Mouse (Mus musculus) right cerebral cortex, postnatal 10 days (tissue): ENCODE measurements at regions not wholly inside any gene's neighbourhood (a gene's known extent, or its start where the extent isn't known, plus 50 kb on each side); places are given as distances from the start of the nearest gene placed in this dataset.
A peak's percentile ranks its signal among the peaks of the same experiment; 100 is the strongest.

ENCODE experiments used
- DNase-seq, 2 experiments: peaks; one replicate each; pipeline ENCODE4 v3.0.0; 2021; ENCODE audit warnings: low spot score in 2 of 2

DNA sequence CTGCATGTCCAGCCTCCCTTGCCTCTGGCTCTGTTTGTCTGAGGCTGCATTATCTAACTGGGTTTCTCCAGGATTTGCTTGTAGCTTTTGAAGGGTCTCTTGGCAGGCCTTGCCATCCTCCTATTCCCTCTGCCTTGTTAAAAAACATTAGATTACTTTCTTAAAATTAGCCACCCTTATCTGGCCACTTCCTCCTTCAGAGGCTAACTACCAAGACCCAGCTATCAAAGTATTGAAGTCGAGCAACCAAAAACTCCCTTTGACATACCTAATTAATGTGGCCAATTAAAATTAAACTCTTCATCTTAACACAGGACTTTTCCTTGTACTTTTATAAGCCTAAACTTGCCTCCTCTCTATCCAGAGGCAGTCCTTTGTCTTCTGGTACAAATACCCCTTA, 66.3 kb upstream of the Kif2a start:
- DNase-seq, result no peak

DNA sequence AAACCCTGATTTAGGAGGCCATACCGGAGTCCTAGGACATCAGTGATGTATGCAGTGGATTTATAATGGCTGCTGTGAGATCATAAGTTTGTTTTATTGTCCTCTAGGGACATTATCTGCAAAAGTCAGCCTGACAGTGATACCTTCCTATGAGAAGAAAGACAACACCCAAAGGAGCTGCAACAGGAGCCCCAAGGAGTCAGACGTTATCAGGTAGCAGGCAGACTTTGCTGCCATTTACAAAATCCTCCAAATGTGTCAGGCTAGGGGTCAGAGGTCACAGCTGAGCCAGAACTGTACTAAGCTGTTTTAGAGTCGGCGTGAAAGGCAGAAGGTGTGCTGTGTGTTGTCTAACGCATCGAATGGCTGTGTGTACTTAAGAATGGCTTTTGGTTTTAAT, 65.4 kb upstream of the Kif2a start:
- no peak for DNase-seq

DNA sequence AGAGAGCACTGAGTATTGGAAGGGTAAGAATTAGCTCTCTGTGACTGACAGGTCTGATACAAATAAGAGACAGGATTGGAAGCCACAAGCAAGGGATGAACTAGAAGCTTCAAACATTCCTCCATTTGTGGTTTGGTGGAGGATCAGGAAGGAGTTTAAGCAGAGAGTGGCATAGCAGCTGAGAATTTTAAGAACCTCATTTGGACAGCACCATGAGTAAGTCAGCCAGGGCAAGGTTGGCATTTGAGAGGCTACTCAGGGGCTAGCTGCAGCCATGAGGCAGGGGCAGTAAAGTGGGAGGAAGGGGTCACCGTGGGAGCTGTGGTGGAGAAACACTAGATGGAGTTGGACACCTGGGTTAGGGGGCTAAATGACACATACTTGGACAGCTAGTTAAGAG, 56.2 kb upstream of the Kif2a start:
- no peak for DNase-seq

DNA sequence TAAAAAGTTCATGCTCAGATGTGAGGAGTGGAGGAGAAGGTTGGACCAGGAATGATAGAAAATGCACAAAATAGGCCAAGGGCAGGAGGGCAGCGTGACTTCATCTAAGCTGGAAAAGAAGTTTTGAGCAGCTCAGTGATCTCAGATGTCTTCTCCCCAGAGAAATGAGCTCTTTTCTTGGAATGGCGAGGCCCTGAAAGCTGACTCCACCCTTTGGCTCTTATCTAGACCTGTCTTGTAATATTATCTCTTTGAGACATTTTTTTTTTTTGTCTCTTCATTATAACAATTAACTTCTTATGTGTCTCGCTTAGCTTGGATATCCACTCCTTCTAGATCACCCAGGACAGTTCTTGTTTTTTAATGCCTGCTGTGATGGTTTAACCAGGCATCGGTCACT, 53.0 kb upstream of the Kif2a start:
- DNase-seq, result no peak

DNA sequence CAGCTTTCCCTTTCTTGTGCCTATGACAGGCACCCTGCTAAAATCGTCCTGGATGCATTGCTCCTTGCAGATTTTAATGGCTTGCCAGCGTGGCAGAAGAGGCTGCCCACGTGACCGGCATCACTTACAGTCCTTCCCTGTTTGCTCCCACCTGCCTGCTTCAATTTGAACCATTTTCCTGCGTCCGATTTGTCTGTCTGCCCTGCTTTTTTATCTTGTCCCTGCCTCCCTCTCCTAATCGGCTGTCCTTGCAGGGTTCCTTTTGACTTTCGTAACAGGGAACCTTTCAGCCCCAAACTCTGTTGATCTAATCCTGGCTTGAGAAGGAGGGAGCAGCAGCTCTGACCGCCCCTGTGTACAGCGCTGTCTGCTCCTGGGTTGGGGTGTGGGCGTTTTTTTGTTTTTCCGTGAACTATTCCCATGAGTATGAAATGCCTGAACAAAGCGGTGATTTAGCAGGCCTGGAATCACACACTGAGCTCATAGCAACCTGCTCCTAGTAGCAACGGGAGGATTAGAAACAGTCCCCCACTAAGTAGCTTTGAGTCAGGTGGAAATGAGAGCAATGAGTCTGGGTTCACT, 51.2 kb upstream of the Kif2a start:
- peak; percentile 38 to 46 for DNase-seq

DNA sequence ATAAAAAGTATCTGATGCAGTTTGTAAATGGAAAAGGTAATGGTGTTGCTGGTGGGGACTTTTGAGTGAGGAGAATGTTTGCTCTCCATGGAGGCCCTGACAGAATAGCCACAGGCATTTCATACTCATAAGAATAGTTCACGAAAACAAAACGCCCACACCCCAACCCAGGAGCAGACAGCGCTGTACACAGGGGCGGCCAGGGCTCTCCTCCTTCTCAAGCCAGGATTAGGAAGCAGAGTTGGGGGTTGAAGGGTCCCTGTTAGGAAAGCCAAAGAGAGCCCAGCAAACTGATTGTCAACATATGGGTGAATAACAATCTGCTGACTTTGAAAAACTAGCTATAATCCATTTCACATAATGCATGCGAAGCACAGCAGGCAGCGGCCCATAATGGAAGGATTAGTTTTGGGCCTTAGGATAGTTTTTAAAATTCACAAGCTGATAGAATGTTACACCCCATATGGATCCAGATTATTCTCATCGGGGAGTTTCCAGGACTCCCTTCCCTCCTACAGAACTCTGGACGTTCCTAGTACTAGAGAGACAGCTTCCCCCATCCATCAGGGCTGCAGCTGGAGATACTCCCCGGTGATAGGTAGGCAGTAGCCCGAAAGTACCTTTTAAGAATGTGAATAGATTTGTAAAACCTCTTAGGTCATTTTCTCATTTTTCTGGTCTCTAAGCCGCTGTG, 50.6 kb upstream of the Kif2a start:
- no peak for DNase-seq
